Mouse (Mus musculus): ENCODE results near the gene Tex44. TPM values are rescaled to one million over a fixed set of nuclear protein-coding genes. Genes with fewer than 3 reads are reported as not detected.

Tex44 gene
- polyA plus RNA-seq (2015; fragmentation: Nextera tagmentation; extraction: Ambion mirVana): not detected in 2 replicates

GRCm38 (mm10) chr1:86426128-86426527 is at the start of gene Tex44, which contains the start of gene Nmur1:
Tex44 (plus strand) TSS chr1:86426329.
Nmur1 (minus strand) TSS chr1:86426228.
- H3K4me2 ChIP-seq (ENCODE audit: low read depth, low read length): no peak within 1 kb of the TSS
- no peaks in the 10 kb centered on the region for H3K4me1 ChIP-seq (ENCODE audit: control insufficient read depth, insufficient read depth, low read length)
- no peak for ATAC-seq
- no peaks in the 10 kb centered on the region for H3K36me3 ChIP-seq (ENCODE audit: control insufficient read depth, insufficient read depth, low read length)
- no peak within 1 kb of the TSS for H3K9ac ChIP-seq (ENCODE audit: low read depth, low read length)
- H3K4me3 ChIP-seq (ENCODE audit: low read length): no peak within 1 kb of the TSS
- 89% methylated on average over 8 of the region's 8 CpGs for WGBS
- no peaks in the 10 kb centered on the region for H3K27me3 ChIP-seq (replicated peaks; ENCODE audit: control insufficient read depth, insufficient read depth, low read length)
- no peak within 1 kb of the TSS for H3K27ac ChIP-seq (ENCODE audit: low read length)
- no peaks in the 10 kb centered on the region for H3K9me3 ChIP-seq (ENCODE audit: control insufficient read depth, low read length)

GRCm38 (mm10) chr1:86376354-86376753 is 49.8 kb upstream of the Tex44 start:
- ATAC-seq: no peak
- Histone ChIP-seq H3K4me1 (ENCODE audit: control insufficient read depth, insufficient read depth, low read length) (0 out of 2 replicates have a peak, but pooled peaks cover 2% of the 10 kb centered on the region), H3K27me3 (replicated peaks; ENCODE audit: control insufficient read depth, insufficient read depth, low read length) (no peaks in the 10 kb centered on the region), H3K36me3 (ENCODE audit: control insufficient read depth, insufficient read depth, low read length) (no peaks in the 10 kb centered on the region), H3K27ac (ENCODE audit: low read length) (no peak overlapping the region), H3K9ac (ENCODE audit: low read depth, low read length) (no peak overlapping the region), H3K4me3 (ENCODE audit: low read length) (no peak overlapping the region), H3K4me2 (ENCODE audit: low read depth, low read length) (no peak overlapping the region), H3K9me3 (ENCODE audit: control insufficient read depth, low read length) (no peaks in the 10 kb centered on the region)
- 77% methylated on average over 5 of the region's 5 CpGs for WGBS

GRCm38 (mm10) chr1:86378662-86379061 is 47.5 kb upstream of the Tex44 start:
- Histone ChIP-seq H3K9me3 (ENCODE audit: control insufficient read depth, low read length) (no peaks in the 10 kb centered on the region), H3K9ac (ENCODE audit: low read depth, low read length) (no peak overlapping the region), H3K27ac (ENCODE audit: low read length) (no peak overlapping the region), H3K4me1 (ENCODE audit: control insufficient read depth, insufficient read depth, low read length) (0 out of 2 replicates have a peak, but pooled peaks cover 2% of the 10 kb centered on the region), H3K4me2 (ENCODE audit: low read depth, low read length) (no peak overlapping the region), H3K4me3 (ENCODE audit: low read length) (no peak overlapping the region), H3K27me3 (replicated peaks; ENCODE audit: control insufficient read depth, insufficient read depth, low read length) (no peaks in the 10 kb centered on the region), H3K36me3 (ENCODE audit: control insufficient read depth, insufficient read depth, low read length) (no peaks in the 10 kb centered on the region)
- no peak for ATAC-seq
- WGBS: 47% methylated on average over 6 of the region's 6 CpGs

- Histone ChIP-seq H3K9me3 (ENCODE audit: control insufficient read depth, low read length) (no peaks in the 10 kb centered on the region), H3K4me3 (ENCODE audit: low read length) (no peak overlapping the region), H3K9ac (ENCODE audit: low read depth, low read length) (no peak overlapping the region), H3K27me3 (replicated peaks; ENCODE audit: control insufficient read depth, insufficient read depth, low read length) (no peaks in the 10 kb centered on the region), H3K27ac (ENCODE audit: low read length) (no peak overlapping the region), H3K36me3 (ENCODE audit: control insufficient read depth, insufficient read depth, low read length) (no peaks in the 10 kb centered on the region), H3K4me2 (ENCODE audit: low read depth, low read length) (no peak overlapping the region), H3K4me1 (ENCODE audit: control insufficient read depth, insufficient read depth, low read length) (0 out of 2 replicates have a peak, but pooled peaks cover 2% of the 10 kb centered on the region)
- 72% methylated on average over 9 of the region's 9 CpGs for WGBS
- no peak for ATAC-seq
Measured at GRCm38 (mm10) chr1:86379161-86379569, 47.0 kb upstream of the Tex44 start.

- H3K4me3 ChIP-seq (ENCODE audit: low read length): no peak overlapping the region
- no peaks in the 10 kb centered on the region for H3K36me3 ChIP-seq (ENCODE audit: control insufficient read depth, insufficient read depth, low read length)
- no peak overlapping the region for H3K9ac ChIP-seq (ENCODE audit: low read depth, low read length)
- H3K4me1 ChIP-seq (ENCODE audit: control insufficient read depth, insufficient read depth, low read length): 0 out of 2 replicates have a peak, but pooled peaks cover 2% of the 10 kb centered on the region
- 28% methylated on average over 13 of the region's 13 CpGs for WGBS
- H3K27ac ChIP-seq (ENCODE audit: low read length): no peak overlapping the region
- H3K4me2 ChIP-seq (ENCODE audit: low read depth, low read length): 0 out of 2 replicates have a peak overlapping the region, but pooled peaks have one; percentile 8
- H3K9me3 ChIP-seq (ENCODE audit: control insufficient read depth, low read length): no peaks in the 10 kb centered on the region
- no peaks in the 10 kb centered on the region for H3K27me3 ChIP-seq (replicated peaks; ENCODE audit: control insufficient read depth, insufficient read depth, low read length)
- peak; percentile 47 for ATAC-seq
Measured at GRCm38 (mm10) chr1:86381027-86381426, 45.1 kb upstream of the Tex44 start.

GRCm38 (mm10) chr1:86389230-86389629 is 36.9 kb upstream of the Tex44 start:
- ATAC-seq: peak; percentile 60; the same call in 1 of the 2 replicates
- Histone ChIP-seq H3K27ac (ENCODE audit: low read length) (no peak overlapping the region), H3K4me2 (ENCODE audit: low read depth, low read length) (no peak overlapping the region), H3K9me3 (ENCODE audit: control insufficient read depth, low read length) (no peaks in the 10 kb centered on the region), H3K36me3 (ENCODE audit: control insufficient read depth, insufficient read depth, low read length) (no peaks in the 10 kb centered on the region), H3K27me3 (replicated peaks; ENCODE audit: control insufficient read depth, insufficient read depth, low read length) (no peaks in the 10 kb centered on the region), H3K9ac (ENCODE audit: low read depth, low read length) (no peak overlapping the region), H3K4me3 (ENCODE audit: low read length) (no peak overlapping the region), H3K4me1 (ENCODE audit: control insufficient read depth, insufficient read depth, low read length) (no peaks in the 10 kb centered on the region)
- 3% methylated on average over 11 of the region's 11 CpGs for WGBS

- Histone ChIP-seq H3K36me3 (ENCODE audit: control insufficient read depth, insufficient read depth, low read length) (no peaks in the 10 kb centered on the region), H3K9me3 (ENCODE audit: control insufficient read depth, low read length) (no peaks in the 10 kb centered on the region), H3K4me3 (ENCODE audit: low read length) (no peak overlapping the region), H3K4me1 (ENCODE audit: control insufficient read depth, insufficient read depth, low read length) (no peaks in the 10 kb centered on the region), H3K9ac (ENCODE audit: low read depth, low read length) (no peak overlapping the region), H3K27ac (ENCODE audit: low read length) (no peak overlapping the region), H3K4me2 (ENCODE audit: low read depth, low read length) (no peak overlapping the region), H3K27me3 (replicated peaks; ENCODE audit: control insufficient read depth, insufficient read depth, low read length) (no peaks in the 10 kb centered on the region)
- no peak for ATAC-seq
- 66% methylated on average over 2 of the region's 2 CpGs for WGBS
Measured at GRCm38 (mm10) chr1:86391425-86391824, 34.7 kb upstream of the Tex44 start.

- H3K36me3 ChIP-seq (ENCODE audit: control insufficient read depth, insufficient read depth, low read length): no peaks in the 10 kb centered on the region
- H3K27ac ChIP-seq (ENCODE audit: low read length): no peak overlapping the region
- WGBS: 79% methylated on average over 3 of the region's 3 CpGs
- H3K27me3 ChIP-seq (replicated peaks; ENCODE audit: control insufficient read depth, insufficient read depth, low read length): no peaks in the 10 kb centered on the region
- H3K4me2 ChIP-seq (ENCODE audit: low read depth, low read length): no peak overlapping the region
- peaks cover 3% of the 10 kb centered on the region; the same call in 1 of the 2 replicates for H3K4me1 ChIP-seq (ENCODE audit: control insufficient read depth, insufficient read depth, low read length)
- no peak overlapping the region for H3K4me3 ChIP-seq (ENCODE audit: low read length)
- ATAC-seq: no peak
- H3K9me3 ChIP-seq (ENCODE audit: control insufficient read depth, low read length): no peaks in the 10 kb centered on the region
- no peak overlapping the region for H3K9ac ChIP-seq (ENCODE audit: low read depth, low read length)
Measured at GRCm38 (mm10) chr1:86393219-86393618, 32.9 kb upstream of the Tex44 start.

GRCm38 (mm10) chr1:86394246-86394645 is 31.9 kb upstream of the Tex44 start:
- Histone ChIP-seq H3K4me1 (ENCODE audit: control insufficient read depth, insufficient read depth, low read length) (peaks cover 3% of the 10 kb centered on the region; the same call in 1 of the 2 replicates), H3K36me3 (ENCODE audit: control insufficient read depth, insufficient read depth, low read length) (no peaks in the 10 kb centered on the region), H3K4me3 (ENCODE audit: low read length) (no peak overlapping the region), H3K27me3 (replicated peaks; ENCODE audit: control insufficient read depth, insufficient read depth, low read length) (no peaks in the 10 kb centered on the region), H3K9me3 (ENCODE audit: control insufficient read depth, low read length) (no peaks in the 10 kb centered on the region), H3K27ac (ENCODE audit: low read length) (no peak overlapping the region), H3K4me2 (ENCODE audit: low read depth, low read length) (no peak overlapping the region), H3K9ac (ENCODE audit: low read depth, low read length) (no peak overlapping the region)
- WGBS: 85% methylated on average over 3 of the region's 3 CpGs
- no peak for ATAC-seq

GRCm38 (mm10) chr1:86395897-86396296 is 30.2 kb upstream of the Tex44 start:
- peaks cover 3% of the 10 kb centered on the region; the same call in 1 of the 2 replicates for H3K4me1 ChIP-seq (ENCODE audit: control insufficient read depth, insufficient read depth, low read length)
- no peak for ATAC-seq
- no peak overlapping the region for H3K27ac ChIP-seq (ENCODE audit: low read length)
- 70% methylated on average over 7 of the region's 7 CpGs for WGBS
- H3K4me2 ChIP-seq (ENCODE audit: low read depth, low read length): no peak overlapping the region
- H3K4me3 ChIP-seq (ENCODE audit: low read length): no peak overlapping the region
- no peaks in the 10 kb centered on the region for H3K9me3 ChIP-seq (ENCODE audit: control insufficient read depth, low read length)
- H3K36me3 ChIP-seq (ENCODE audit: control insufficient read depth, insufficient read depth, low read length): no peaks in the 10 kb centered on the region
- no peaks in the 10 kb centered on the region for H3K27me3 ChIP-seq (replicated peaks; ENCODE audit: control insufficient read depth, insufficient read depth, low read length)
- H3K9ac ChIP-seq (ENCODE audit: low read depth, low read length): no peak overlapping the region
